In genomic region chr15:98917538-98918498, GRCm38 (mm10) we compare ENCODE assay signal across 8 mouse cellular contexts. TPM values are rescaled to one million over a fixed set of nuclear protein-coding genes. Genes with fewer than 3 reads are reported as not detected.
A peak's percentile ranks its signal among the peaks of the same experiment; 100 is the strongest.
DNase-seq lines count a peak whose midpoint lies in the region; ATAC-seq and TF ChIP-seq lines count a peak whose summit lies in the region.

Gene Lmbr1l, minus strand, starts transcription at chr15:98918231.

- H3K9me3 ChIP-seq in G1E (replicated peaks), result no peaks in the 10 kb centered on the region
- no peaks in the 10 kb centered on the region for H3K9me3 ChIP-seq in forebrain, embryonic 16.5 days (ENCODE audit: control insufficient read depth, low read length)
- no peaks in the 10 kb centered on the region for H3K9me3 ChIP-seq in lung, embryonic 14.5 days (ENCODE audit: low read depth, low read length)

- peaks cover 20% of the 10 kb centered on the region for H3K36me3 ChIP-seq in G1E (replicated peaks)
- H3K36me3 ChIP-seq in forebrain, embryonic 16.5 days (ENCODE audit: control insufficient read depth, insufficient read depth), result peaks cover 5% of the 10 kb centered on the region; the same call in 1 of the 2 replicates
- H3K36me3 ChIP-seq in lung, embryonic 14.5 days (ENCODE audit: insufficient read depth), result peaks cover 6% of the 10 kb centered on the region
- peaks cover 11% of the 10 kb centered on the region; the same call in 1 of the 2 replicates for H3K36me3 ChIP-seq in thymus, adult 2 months (ENCODE audit: control insufficient read depth, insufficient read depth, low read length)

- peak within 1 kb of the TSS; percentile 91 for H3K9ac ChIP-seq in forebrain, embryonic 16.5 days (replicated peaks; ENCODE audit: low read depth, low read length)
- peak within 1 kb of the TSS; percentile 79 for H3K9ac ChIP-seq in lung, embryonic 14.5 days

- intact Hi-C loops in heart, postnatal 36 days (cut with DNase I), result loop anchor here (2.0 kb wide), 1 partner anchor 17 kb away; the partner anchor contains the start of gene Tuba1b

- WGBS in forebrain, embryonic 16.5 days, result under 1% methylated on average over 78 of the region's 82 CpGs
- under 1% methylated on average over 82 of the region's 82 CpGs for WGBS in lung, embryonic 14.5 days
- under 1% methylated on average over 82 of the region's 82 CpGs for WGBS in olfactory bulb, adult 2 months
- WGBS in thymus, adult 2 months, result under 1% methylated on average over 82 of the region's 82 CpGs

- no peaks in the 10 kb centered on the region for H3K27me3 ChIP-seq in G1E (ENCODE audit: insufficient read depth, low read length)
- no peaks in the 10 kb centered on the region for H3K27me3 ChIP-seq in forebrain, embryonic 16.5 days (replicated peaks; ENCODE audit: control insufficient read depth, insufficient read depth, low read length)
- no peaks in the 10 kb centered on the region for H3K27me3 ChIP-seq in lung, embryonic 14.5 days (ENCODE audit: insufficient read depth, low read length)
- no peaks in the 10 kb centered on the region for H3K27me3 ChIP-seq in thymus, adult 2 months (ENCODE audit: control insufficient read depth, insufficient read depth, low read length)

- ATAC-seq in G1E (ENCODE audit: extremely low read depth, insufficient number of reproducible peaks, low FRiP score, poor library complexity, severe bottlenecking), result peak; percentile 100
- ATAC-seq in forebrain, embryonic 16.5 days, result peak; percentile 99
- peak; percentile 98 for ATAC-seq in lung, embryonic 14.5 days (ENCODE audit: insufficient read depth)

- peak within 1 kb of the TSS; percentile 77 for H3K4me2 ChIP-seq in forebrain, embryonic 16.5 days (ENCODE audit: low read length)
- peak within 1 kb of the TSS; percentile 86 for H3K4me2 ChIP-seq in lung, embryonic 14.5 days

- peak within 1 kb of the TSS; percentile 97 for H3K4me3 ChIP-seq in G1E (ENCODE audit: low read depth, low read length)
- peak within 1 kb of the TSS; percentile 91 for H3K4me3 ChIP-seq in forebrain, embryonic 16.5 days (replicated peaks; ENCODE audit: low read length)
- H3K4me3 ChIP-seq in layer of hippocampus, adult 2 months, result peak within 1 kb of the TSS; percentile 82
- H3K4me3 ChIP-seq in lung, embryonic 14.5 days (ENCODE audit: low read depth, low read length), result peak within 1 kb of the TSS; percentile 86
- peak within 1 kb of the TSS; percentile 89 for H3K4me3 ChIP-seq in olfactory bulb, adult 2 months (ENCODE audit: insufficient read depth, low read depth, low read length)
- peak within 1 kb of the TSS; percentile 90 for H3K4me3 ChIP-seq in thymus, adult 2 months (ENCODE audit: control insufficient read depth, insufficient read depth, low read length)

- DNase-seq in G1E (ENCODE audit: low spot score), result peak; percentile 96
- peak; percentile 98 to 100 for DNase-seq in cerebellum, adult 18-20 months
- DNase-seq in heart, postnatal 36 days, result peak; percentile 99
- peak; percentile 99 to 100 for DNase-seq in layer of hippocampus, adult 2 months (ENCODE audit: low spot score in 2 of 2)
- DNase-seq in lung, embryonic 14.5 days, result peak; percentile 100
- peak; percentile 99 for DNase-seq in thymus, adult 2 months

- TF ChIP-seq CTCF in G1E (IDR thresholded peaks at IDR 0.05; ENCODE audit: low read depth, low read length), result no peak
- no peak; the same call in 1 of the 2 replicates for TF ChIP-seq CTCF in layer of hippocampus, adult 2 months (conservative IDR thresholded peaks at IDR 0.05)
- TF ChIP-seq CTCF in lung, embryonic 14.5 days (IDR thresholded peaks at IDR 0.05; ENCODE audit: low read depth), result no peak
- no peak for TF ChIP-seq CTCF in olfactory bulb, adult 2 months (IDR thresholded peaks at IDR 0.05; ENCODE audit: insufficient read depth, low read depth, low read length)
- peak; percentile 53; the same call in 1 of the 2 replicates for TF ChIP-seq CTCF in thymus, adult 2 months (IDR thresholded peaks at IDR 0.05; ENCODE audit: borderline replicate concordance, control insufficient read depth, extremely low read depth, insufficient read depth, low read length, poor library complexity)

- peaks cover 29% of the 10 kb centered on the region for H3K4me1 ChIP-seq in G1E (ENCODE audit: insufficient read depth, low read depth, low read length)
- peaks cover 26% of the 10 kb centered on the region for H3K4me1 ChIP-seq in forebrain, embryonic 16.5 days (replicated peaks; ENCODE audit: control insufficient read depth, insufficient read depth, low read length)
- H3K4me1 ChIP-seq in lung, embryonic 14.5 days (ENCODE audit: insufficient read depth), result no peaks in the 10 kb centered on the region; the same call in 1 of the 2 replicates
- H3K4me1 ChIP-seq in olfactory bulb, adult 2 months (ENCODE audit: control insufficient read depth, insufficient read depth, low read length), result peaks cover 6% of the 10 kb centered on the region; the same call in 1 of the 2 replicates
- peaks cover 18% of the 10 kb centered on the region for H3K4me1 ChIP-seq in thymus, adult 2 months (replicated peaks; ENCODE audit: control insufficient read depth, insufficient read depth, low read length)

- peak within 1 kb of the TSS; percentile 98 for H3K27ac ChIP-seq in forebrain, embryonic 16.5 days (ENCODE audit: low read length)
- H3K27ac ChIP-seq in layer of hippocampus, adult 2 months, result peak within 1 kb of the TSS; percentile 95
- H3K27ac ChIP-seq in lung, embryonic 14.5 days (ENCODE audit: low read depth), result peak within 1 kb of the TSS; percentile 96
- H3K27ac ChIP-seq in olfactory bulb, adult 2 months (ENCODE audit: insufficient read depth, low read depth, low read length), result peak within 1 kb of the TSS; percentile 69
- peak within 1 kb of the TSS; percentile 70 for H3K27ac ChIP-seq in thymus, adult 2 months (ENCODE audit: control insufficient read depth, insufficient read depth, low read length)

- TF ChIP-seq POLR2A in olfactory bulb, adult 2 months (IDR thresholded peaks at IDR 0.05; ENCODE audit: insufficient read depth, low read depth, low read length), result peak; percentile 1; the same call in 1 of the 2 replicates
- peak; percentile 45; the same call in 1 of the 2 replicates for TF ChIP-seq POLR2A in thymus, adult 2 months (IDR thresholded peaks at IDR 0.05; ENCODE audit: control insufficient read depth, extremely low read depth, insufficient read depth, low read length, poor library complexity)

RNA-seq across cellular contexts. Expression of gene Lmbr1l, which starts in this region (rescaled TPM):
- total RNA-seq in G1E (2014; fragmentation: Nextera tagmentation) (10.9 and 17.1 TPM in 2 replicates), G1E (2017) (4.5 and 7.4 TPM in 2 replicates)
- 9.6 and 9.7 TPM in 2 replicates for polyA plus RNA-seq in G1E (2012)
- 43.0 and 54.9 TPM in 2 replicates for polyA plus RNA-seq in forebrain, embryonic 16.5 days (2015; fragmentation: Nextera tagmentation; extraction: Ambion mirVana)
- total RNA-seq in heart, postnatal 36 days (2021), result 10 to 100 TPM; 15.0 TPM
- 10 to 100 TPM; 17.0 to 20.6 TPM for total RNA-seq in layer of hippocampus, adult 2 months (2021)
- 4.5 and 5.5 TPM in 2 replicates for polyA plus RNA-seq in lung, embryonic 14.5 days (2014; fragmentation: Nextera tagmentation; extraction: Ambion mirVana)
- polyA plus RNA-seq in olfactory bulb, adult 2 months (2012; ENCODE audit: insufficient read depth, insufficient read length, low replicate concordance, missing spikeins), result not detected in 2 replicates
- polyA plus RNA-seq in thymus, adult 2 months (2012; rRNA removed), result 390 and 404 TPM in 2 replicates

Comparison
In these comparisons a context has a peak if more than half of its experiments do, and no peak if none do; other contexts are left out.
1. Peak in every context shown above with its lines: DNase-seq, ATAC-seq, H3K4me3 ChIP-seq and H3K27ac ChIP-seq.